Mouse (Mus musculus): ENCODE measurements around the gene Gm19345.

Gm19345 gene

GRCm38 (mm10) chr7:19871137-19871621 is 19.4 kb downstream of the Gm19345 start:
- in situ Hi-C loops (cut with MboI, MseI), result no loop called here

DNA sequence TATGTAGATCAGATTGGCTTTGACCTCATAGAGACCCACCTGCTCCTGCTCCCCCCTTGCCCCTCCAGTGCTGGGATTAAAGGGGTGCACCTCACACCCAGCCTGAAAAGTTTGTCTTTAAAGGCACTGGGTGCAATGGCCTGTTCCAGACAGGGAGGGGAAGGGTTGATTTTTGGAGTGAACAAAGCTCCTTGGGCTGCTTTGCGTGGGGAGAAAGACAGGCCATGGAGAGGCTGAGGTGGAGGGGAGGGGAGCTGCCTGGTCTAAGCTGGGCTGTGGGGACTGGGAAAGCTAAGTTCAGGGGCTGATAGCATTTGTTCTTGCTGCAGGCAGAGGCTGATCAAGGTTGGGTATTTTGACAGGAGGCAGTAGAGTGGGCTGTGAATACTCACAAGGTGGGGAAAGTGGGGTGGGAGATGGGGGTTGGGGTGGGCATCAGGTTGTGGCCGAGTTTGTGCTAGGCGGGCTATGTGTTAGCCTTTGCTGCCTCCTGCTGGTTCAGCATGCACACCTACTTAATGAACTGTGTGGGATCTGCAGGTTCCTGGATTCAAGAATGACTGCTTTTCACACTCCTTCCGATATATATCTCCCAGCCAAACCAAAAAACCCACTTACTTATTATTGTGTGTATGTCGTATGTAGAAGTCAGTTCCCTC is 20.3 kb downstream of the Gm19345 start:
- in situ Hi-C loops (cut with MboI, MseI), result no loop called here

DNA sequence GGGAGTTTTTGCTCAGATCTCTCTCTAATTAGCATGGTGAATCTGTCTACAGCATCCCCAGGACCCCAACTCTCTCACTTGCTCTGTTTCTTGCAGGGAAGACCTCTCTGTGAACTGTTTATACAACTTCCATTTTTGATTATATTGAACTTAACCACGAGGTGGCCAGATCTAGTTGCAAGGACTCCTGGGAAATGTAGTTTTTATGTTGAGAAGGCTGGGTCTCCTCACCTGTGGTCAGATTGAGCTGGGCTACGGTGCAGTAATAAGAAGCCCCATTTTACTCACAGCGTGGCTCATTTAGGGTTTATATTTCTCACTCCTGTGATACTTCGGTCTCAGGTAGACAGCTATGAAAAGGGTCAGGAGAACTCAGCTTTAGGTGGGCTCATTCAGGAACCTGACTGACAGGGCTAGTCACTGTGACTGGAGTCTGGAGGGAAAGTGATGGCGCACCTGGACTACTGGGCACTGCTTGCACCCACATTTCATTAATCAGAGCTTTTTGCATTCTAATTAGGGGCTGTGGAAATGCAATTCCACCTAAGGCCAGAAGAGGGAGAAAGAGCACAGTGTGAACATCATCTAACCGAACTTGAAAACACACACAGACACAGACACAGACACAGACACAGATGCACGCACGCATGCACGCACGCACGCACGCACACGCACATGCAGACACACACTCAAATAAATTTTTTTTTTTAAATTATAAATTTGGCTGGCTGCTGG is 24.3 kb downstream of the Gm19345 start:
- in situ Hi-C loops (cut with MboI, MseI), result no loop called here

GRCm38 (mm10) chr7:19876781-19877425 is 25.1 kb downstream of the Gm19345 start:
- in situ Hi-C loops (cut with MboI, MseI), result no loop called here

GRCm38 (mm10) chr7:19880754-19881153 is 29.0 kb downstream of the Gm19345 start:
- in situ Hi-C loops (cut with MboI, MseI), result no loop called here

- in situ Hi-C loops (cut with MboI, MseI), result no loop called here
Observed at GRCm38 (mm10) chr7:19887849-19888248, 36.0 kb downstream of the Gm19345 start, which contains the start of gene Ceacam19. Ceacam19 (minus strand) TSS chr7:19887965.

GRCm38 (mm10) chr7:19889881-19890280 is 38.1 kb downstream of the Gm19345 start:
- in situ Hi-C loops (cut with MboI, MseI), result no loop called here
